Mouse (Mus musculus): Measurements from ENCODE around the gene Ghdc.
A peak's percentile ranks its signal among the peaks of the same experiment; 100 is the strongest.
"Not testable (repeated sequence)": the region's sequence is repeated elsewhere in the genome, so short reads cannot be mapped to it uniquely, and the experiment has no call there.

Ghdc gene

GRCm38 (mm10) chr11:100770646-100771408 lies at the start of gene Ghdc:
TSS of gene Ghdc (minus strand) at chr11:100770957.
- peak; percentile 82 for DNase-seq (ENCODE audit: low spot score)

GRCm38 (mm10) chr11:100820047-100820446 lies 49.3 kb upstream of the Ghdc start:
- no peak for DNase-seq (ENCODE audit: low spot score)

GRCm38 (mm10) chr11:100819626-100820025 lies 48.9 kb upstream of the Ghdc start:
- no peak for DNase-seq (ENCODE audit: low spot score)

DNA sequence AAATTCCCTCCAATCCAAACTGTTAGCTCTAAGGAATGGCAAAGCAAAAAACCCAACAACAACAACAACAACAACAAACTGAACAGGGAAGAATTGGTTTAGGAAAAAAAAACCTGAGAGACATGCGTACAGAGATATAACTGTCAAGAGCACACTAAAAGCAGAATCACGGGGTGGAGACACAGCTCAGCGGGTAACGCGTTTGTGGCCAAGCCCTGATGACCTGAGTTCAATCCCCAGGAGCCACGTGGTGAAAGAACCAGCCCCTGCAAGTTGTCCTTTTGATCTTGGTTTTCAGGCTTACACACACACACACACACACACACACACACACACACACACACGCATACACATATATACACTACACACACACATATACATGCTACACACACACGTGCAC lies 48.3 kb upstream of the Ghdc start:
- DNase-seq (ENCODE audit: low spot score), result no peak

GRCm38 (mm10) chr11:100818359-100819012 lies 47.7 kb upstream of the Ghdc start:
- DNase-seq (ENCODE audit: low spot score), result no peak

DNA sequence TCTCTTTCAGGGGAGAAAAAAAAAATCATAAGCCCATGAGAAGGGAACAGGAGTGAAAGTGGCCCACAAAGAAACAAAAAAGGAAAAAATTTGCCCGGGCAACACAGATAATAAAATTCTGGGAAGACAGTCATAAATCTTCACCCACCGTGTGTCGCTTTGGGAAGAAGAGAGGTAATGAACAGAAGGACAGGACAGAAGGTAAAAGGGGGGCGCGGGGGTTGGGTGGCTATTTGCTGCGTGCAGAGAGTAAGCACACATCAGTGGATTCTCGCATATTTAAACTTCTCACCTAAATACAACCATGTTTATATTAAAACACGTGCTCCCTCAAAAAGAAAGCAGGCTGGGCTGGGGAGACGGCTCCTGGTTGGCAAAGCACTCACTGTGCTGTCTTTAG lies 46.6 kb upstream of the Ghdc start:
- DNase-seq (ENCODE audit: low spot score), result no peak

DNA sequence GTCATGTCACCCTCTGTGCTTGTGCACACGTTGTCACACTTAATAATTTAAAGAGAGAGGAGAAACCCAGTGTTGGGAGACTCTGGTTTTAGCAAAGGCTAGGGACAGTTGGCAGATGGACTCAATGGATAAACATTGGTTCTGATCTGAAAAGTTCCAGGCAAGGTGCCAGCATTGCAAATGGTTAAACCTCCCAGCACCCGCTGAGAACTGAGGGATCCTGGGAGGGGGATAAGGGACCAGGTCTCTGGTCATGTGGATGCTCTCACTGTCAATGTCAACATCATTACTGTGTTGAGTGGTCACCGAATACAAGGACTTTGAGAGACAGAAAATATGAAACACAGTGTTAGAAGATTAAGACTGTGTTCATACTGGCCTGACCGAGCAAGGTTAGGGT lies 46.0 kb upstream of the Ghdc start:
- DNase-seq (ENCODE audit: low spot score), result no peak

GRCm38 (mm10) chr11:100816342-100816741 lies 45.6 kb upstream of the Ghdc start:
- DNase-seq (ENCODE audit: low spot score), result no peak

DNA sequence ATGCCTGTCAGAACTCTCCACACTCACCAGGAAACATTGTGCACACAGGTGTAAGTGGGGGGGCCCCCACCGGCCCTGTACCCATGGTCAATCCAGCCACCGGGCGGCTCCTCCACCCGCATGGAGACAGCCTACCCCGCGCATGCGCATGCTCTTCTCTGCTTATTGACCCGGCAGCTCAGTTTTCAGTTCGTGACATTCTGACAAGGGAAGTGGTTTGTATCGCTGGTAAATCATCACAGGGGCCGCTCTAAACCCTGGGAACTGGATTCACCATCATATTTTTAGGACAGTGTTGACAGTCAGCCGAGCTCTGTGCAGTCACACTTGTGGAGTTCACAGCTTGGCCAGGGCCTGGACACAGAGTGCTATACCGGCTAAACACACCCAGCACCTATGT lies 43.7 kb upstream of the Ghdc start:
- peak; percentile 66 for DNase-seq (ENCODE audit: low spot score)

DNA sequence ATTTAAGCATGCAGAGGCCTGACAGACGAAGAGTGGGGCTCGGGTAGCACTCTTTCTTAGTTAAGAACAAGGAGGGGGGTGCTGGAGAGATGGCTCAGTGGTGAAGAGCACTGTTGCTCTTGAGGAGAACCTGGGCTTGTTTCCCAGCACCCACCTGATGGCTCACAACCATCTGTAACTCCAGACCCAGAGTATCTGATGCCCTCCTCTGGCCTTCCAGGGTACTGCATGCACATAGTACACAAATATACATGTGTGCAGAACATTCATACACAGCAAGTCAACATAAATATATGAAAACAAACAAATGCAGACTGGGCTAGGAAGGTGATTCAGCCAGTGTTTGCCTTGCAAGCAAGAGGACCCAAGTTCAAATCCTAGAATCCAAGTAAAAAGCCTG lies 40.4 kb upstream of the Ghdc start:
- no peak for DNase-seq (ENCODE audit: low spot score)

- no peak for DNase-seq (ENCODE audit: low spot score)
Observed at GRCm38 (mm10) chr11:100810516-100810915, 39.8 kb upstream of the Ghdc start.

DNA sequence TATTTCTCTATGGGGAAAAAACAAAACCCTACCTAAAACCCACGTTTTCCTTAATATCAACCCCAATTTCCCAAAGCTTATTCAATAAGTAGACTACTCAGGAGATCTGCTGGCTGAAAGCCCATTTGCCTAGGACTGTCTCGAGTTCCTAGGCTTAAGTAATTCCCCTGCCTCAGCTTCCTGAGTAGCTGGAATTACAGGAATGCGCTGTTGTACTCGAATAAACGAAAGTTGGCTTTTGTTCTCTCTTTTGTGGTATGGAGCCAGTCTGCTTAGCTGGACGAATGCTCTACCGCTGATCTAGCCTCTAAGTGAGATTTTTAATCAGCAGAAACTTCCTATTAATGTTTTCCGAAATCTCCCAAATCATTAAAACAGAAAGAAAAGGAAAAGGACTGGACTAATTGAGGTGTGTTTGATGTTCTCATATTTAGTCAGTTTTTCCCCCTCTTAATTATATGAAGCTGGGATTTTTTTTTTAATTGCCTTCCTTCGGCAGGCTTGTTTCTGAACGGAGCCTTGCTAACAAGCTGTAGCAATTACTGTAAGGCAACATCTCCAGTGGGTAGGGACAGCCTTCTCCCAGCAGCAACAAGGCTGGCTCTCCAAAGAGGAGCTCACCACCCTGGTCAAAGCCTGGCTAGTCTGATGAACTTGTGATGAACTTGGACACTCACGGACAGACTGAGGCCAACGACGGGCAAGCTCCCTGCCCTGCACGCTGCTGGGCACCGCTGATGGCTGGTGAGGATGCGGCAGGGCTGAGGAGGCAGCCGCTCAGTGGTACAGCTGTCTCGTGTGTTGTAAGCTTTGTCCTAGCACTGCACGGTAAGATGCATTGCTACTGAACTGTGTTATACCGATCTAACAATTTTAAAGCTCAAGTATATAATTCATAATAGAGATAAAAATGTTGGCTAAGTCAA lies 35.9 kb upstream of the Ghdc start:
- no peak for DNase-seq (ENCODE audit: low spot score)

DNA sequence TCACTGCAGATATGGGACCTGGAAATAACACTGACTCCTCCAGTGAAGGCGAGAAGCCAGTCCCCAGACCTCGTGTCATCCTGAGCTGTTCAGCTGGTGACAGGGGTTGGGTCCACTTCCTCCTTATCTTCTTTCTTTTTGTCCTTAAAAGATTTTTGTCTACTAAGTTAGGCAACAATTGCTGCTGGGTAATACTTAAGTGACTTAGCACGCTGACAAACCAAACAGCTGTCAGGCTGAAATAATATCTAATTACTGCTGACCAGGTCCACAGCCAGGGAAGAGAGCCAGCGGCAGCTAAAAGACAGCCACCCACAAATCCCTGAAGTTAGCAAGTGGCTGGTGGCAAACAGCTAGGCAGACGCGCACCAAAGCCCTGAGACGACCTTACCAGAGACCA lies 34.8 kb upstream of the Ghdc start:
- DNase-seq (ENCODE audit: low spot score), result no peak

GRCm38 (mm10) chr11:100804409-100804808 lies 33.7 kb upstream of the Ghdc start:
- DNase-seq (ENCODE audit: low spot score), result no peak

DNA sequence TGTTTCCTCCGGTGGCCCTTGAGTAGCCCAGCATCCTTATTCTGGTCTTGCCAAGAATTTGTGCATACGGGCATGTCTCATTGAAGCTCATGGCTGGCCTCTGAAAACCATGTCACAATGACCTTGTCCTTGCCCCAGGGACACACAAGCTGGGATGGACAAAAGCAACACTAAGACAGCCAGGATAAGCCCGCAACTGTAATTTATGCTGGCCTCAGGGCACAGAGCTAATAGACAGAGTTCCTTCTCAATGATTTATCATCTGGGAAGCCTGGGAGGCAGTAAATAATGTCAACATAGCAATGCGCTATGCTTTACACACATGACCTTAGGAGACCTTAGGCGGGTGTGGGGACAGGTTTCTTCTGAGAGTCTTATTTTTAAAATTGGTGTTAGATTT lies 28.7 kb upstream of the Ghdc start:
- no peak for DNase-seq (ENCODE audit: low spot score)

DNA sequence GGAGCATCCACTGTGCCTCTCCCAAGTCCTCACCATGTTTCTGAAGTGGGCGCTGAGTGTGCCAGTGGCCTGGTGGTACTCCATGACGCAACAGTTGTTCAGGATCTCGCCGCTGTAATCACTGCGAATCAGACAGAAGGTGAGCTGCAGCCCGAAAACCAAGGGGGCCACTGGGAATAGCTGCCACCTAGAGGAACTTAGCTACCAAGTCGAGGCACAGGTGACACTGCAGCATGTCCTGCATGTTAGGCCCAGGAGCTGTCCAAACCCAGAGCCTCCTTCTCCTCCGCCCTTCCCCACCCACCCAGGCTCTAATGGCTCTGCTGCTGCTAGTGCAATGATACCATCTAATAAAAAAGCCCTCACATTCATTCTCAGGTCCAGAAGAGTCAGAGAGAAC lies 25.8 kb upstream of the Ghdc start:
- no peak for DNase-seq (ENCODE audit: low spot score)

- DNase-seq (ENCODE audit: low spot score), result no peak
Observed at GRCm38 (mm10) chr11:100795386-100795785, 24.6 kb upstream of the Ghdc start.

DNA sequence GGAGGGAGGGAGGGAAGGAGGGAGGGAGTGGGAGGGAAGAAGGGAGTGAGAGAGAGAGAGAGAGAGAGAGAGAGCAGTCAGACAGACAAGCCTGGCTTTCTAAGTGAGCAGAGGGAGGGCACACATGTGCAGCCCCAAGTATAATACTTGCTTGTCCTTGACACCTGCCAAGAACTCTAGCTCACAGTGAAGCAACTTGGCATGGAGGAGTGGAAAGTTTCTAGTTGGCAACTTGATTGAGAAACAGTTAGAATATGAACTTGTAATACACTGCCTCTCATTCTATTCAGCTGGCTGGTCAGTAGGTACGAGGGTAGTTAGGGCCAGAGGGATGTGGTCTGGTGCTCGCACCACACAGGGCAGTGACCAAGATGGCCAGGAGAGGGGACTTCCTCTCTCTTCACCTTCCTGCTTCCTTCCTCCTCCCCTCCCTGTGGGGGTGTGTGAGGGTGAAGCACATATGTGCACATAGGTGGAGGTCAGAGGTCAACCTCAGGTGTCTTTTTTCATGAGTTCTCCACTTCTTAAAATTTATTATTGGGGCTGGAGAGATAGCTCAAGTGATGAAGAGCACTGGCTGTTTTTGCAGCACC lies 20.8 kb upstream of the Ghdc start:
- DNase-seq (ENCODE audit: low spot score), result no peak

DNA sequence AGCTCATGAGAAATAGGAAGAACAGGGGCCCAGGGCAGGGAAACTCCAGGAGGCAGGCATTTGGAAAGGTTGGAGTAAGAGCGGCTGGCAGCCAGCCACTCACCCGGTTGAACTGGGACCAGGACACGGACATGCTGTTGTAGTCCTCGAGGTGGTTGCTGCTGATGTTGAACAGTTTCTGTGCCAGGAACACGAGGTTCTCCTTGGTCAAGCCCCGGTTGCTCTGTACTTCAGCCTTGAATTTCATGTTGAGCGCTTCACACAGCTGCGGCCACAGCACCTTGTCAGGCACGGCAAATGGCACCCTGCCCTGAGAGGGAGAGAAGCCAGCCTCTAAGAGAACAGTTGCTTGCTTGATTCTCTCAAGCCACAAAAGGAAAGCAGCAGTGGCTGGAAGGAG lies 19.9 kb upstream of the Ghdc start:
- DNase-seq (ENCODE audit: low spot score), result not testable (repeated sequence)

DNA sequence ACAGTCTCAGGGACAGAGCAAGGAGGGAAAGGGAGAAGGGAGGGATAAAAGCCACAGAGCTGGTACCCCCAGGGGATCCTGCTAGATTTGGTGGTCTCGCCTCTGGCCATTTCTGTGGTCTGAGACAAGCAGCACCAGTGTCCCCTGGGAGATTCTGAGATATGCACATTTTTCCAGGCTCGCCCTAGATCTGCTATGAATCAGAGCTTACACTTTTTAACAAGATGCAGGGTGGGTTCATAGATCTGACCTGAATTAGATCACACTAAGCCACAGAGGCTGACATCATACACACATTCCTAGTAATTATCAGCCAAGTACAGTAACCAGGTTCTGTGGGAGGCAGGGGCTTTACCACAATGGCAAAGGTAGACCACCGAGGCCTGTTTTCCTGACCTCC lies 18.9 kb upstream of the Ghdc start:
- no peak for DNase-seq (ENCODE audit: low spot score)

- no peak for DNase-seq (ENCODE audit: low spot score)
Observed at GRCm38 (mm10) chr11:100785774-100786173, 15.0 kb upstream of the Ghdc start.

GRCm38 (mm10) chr11:100784286-100784685 lies 13.5 kb upstream of the Ghdc start:
- no peak for DNase-seq (ENCODE audit: low spot score)
